In genomic region chr8:4895046-4895445, GRCm38 (mm10) we compare ENCODE assay signal across 28 mouse cellular contexts.
DNase-seq lines count a peak whose midpoint lies in the region; ATAC-seq lines count a peak whose summit lies in the region.
"Had no signal": no experiment of that assay in that cellular context is flagged by ENCODE, and none has a peak within 500 bp of the region (broad histone marks: within the 10 kb centered on the region; RNA-seq: fewer than 3 reads in every experiment).

No protein-coding gene starts in this region.

- H3K27ac ChIP-seq in kidney, embryonic 15.5 days = no peak overlapping the region
- H3K27ac ChIP-seq in heart, embryonic 10.5 days = no peak overlapping the region
- H3K27ac ChIP-seq: embryonic facial prominence, embryonic 12.5 days; embryonic facial prominence, embryonic 15.5 days; gastrocnemius, adult 2 months; heart, embryonic 13.5 days; hindbrain, embryonic 14.5 days had no signal

- H3K4me3 ChIP-seq in kidney, embryonic 15.5 days (replicated peaks) = no peak overlapping the region
- H3K4me3 ChIP-seq in heart, embryonic 10.5 days = no peak overlapping the region
- H3K4me3 ChIP-seq: embryonic facial prominence, embryonic 12.5 days; embryonic facial prominence, embryonic 15.5 days; gastrocnemius, adult 2 months; heart, embryonic 13.5 days had no signal

- H3K4me2 ChIP-seq in kidney, embryonic 15.5 days = no peak overlapping the region
- H3K4me2 ChIP-seq: embryonic facial prominence, embryonic 12.5 days; embryonic facial prominence, embryonic 15.5 days; heart, embryonic 13.5 days; hindbrain, embryonic 14.5 days had no signal

- no peaks in the 10 kb centered on the region for H3K27me3 ChIP-seq in kidney, embryonic 15.5 days
- H3K27me3 ChIP-seq in heart, embryonic 10.5 days (ENCODE audit: insufficient read depth, poor library complexity, severe bottlenecking) = no peaks in the 10 kb centered on the region
- H3K27me3 ChIP-seq: CH12.LX; embryonic facial prominence, embryonic 12.5 days; embryonic facial prominence, embryonic 15.5 days; heart, embryonic 13.5 days had no signal

- 74% methylated on average over 2 of the region's 2 CpGs for WGBS in kidney, embryonic 15.5 days
- 72% methylated on average over 2 of the region's 2 CpGs for WGBS in heart, embryonic 10.5 days

- no peak overlapping the region for H3K9ac ChIP-seq in kidney, embryonic 15.5 days
- H3K9ac ChIP-seq: embryonic facial prominence, embryonic 12.5 days; embryonic facial prominence, embryonic 15.5 days; forebrain, postnatal 0 days; heart, embryonic 13.5 days; hindbrain, embryonic 14.5 days had no signal

- H3K4me1 ChIP-seq in kidney, embryonic 15.5 days = no peaks in the 10 kb centered on the region
- H3K4me1 ChIP-seq in heart, embryonic 10.5 days = no peaks in the 10 kb centered on the region
- H3K4me1 ChIP-seq: embryonic facial prominence, embryonic 12.5 days; embryonic facial prominence, embryonic 15.5 days; heart, embryonic 13.5 days had no signal

- no peaks in the 10 kb centered on the region for H3K36me3 ChIP-seq in kidney, embryonic 15.5 days
- H3K36me3 ChIP-seq in heart, embryonic 10.5 days = no peaks in the 10 kb centered on the region
- H3K36me3 ChIP-seq: embryonic facial prominence, embryonic 12.5 days; embryonic facial prominence, embryonic 15.5 days; G1E; heart, embryonic 13.5 days had no signal

- no peak for ATAC-seq in kidney, embryonic 15.5 days (replicated peaks; ENCODE audit: low FRiP score)
- ATAC-seq: forebrain, embryonic 14.5 days; forebrain, postnatal 0 days; Patski had no signal

- 0 out of 2 replicates have a peak, but pooled peaks cover 2% of the 10 kb centered on the region for H3K9me3 ChIP-seq in kidney, embryonic 15.5 days (replicated peaks)
- no peaks in the 10 kb centered on the region for H3K9me3 ChIP-seq in heart, embryonic 10.5 days
- H3K9me3 ChIP-seq: embryonic facial prominence, embryonic 12.5 days; embryonic facial prominence, embryonic 15.5 days; G1E; heart, embryonic 13.5 days had no signal

- DNase-seq in kidney, adult 11 months = peak; percentile 76
- DNase-seq in kidney, adult 9 months = peak; percentile 91
- peak; percentile 4 for DNase-seq in kidney, postnatal 10 days
- DNase-seq in kidney, postnatal 36 days = peak; percentile 32 to 76
- no peak for DNase-seq in gastrocnemius, adult 8-10 months (ENCODE audit: low spot score in 2 of 2)
- no peak for DNase-seq in heart, embryonic 10.5 days (ENCODE audit: low spot score)
- DNase-seq in adipocyte (ENCODE audit: low spot score) = no peak
- DNase-seq: adrenal gland, adult 2 months; adrenal gland, postnatal 14 days; cerebellum, adult 11 months; cerebellum, adult 2 months; cerebellum, adult 9-11 months; cerebellum, postnatal 25 days; forebrain, postnatal 0 days; gastrocnemius, adult 2 months; gastrocnemius, postnatal 25 days; heart, adult 18-20 months; heart, postnatal 14 days; heart, postnatal 4 days had no signal

Comparison
In these comparisons a context has a peak if more than half of its experiments do, and no peak if none do; other contexts are left out.
1. DNase-seq: peak in kidney, adult 11 months (single experiment), kidney, adult 9 months (single experiment), kidney, postnatal 10 days (single experiment) and kidney, postnatal 36 days (2 of 2); none in gastrocnemius, adult 8-10 months (0 of 2), heart, embryonic 10.5 days (single experiment) and adipocyte (single experiment).